Mouse (Mus musculus) intestine, embryonic 14.5 days (tissue): ENCODE data around the gene Hist1h1b. TPM values are rescaled to one million over a fixed set of nuclear protein-coding genes. Genes with fewer than 3 reads are reported as not detected.
"Not testable (repeated sequence)": the region's sequence is repeated elsewhere in the genome, so short reads cannot be mapped to it uniquely, and the experiment has no call there.

Source experiments
- ATAC-seq: fragments of 200-750 bp; cut with Nextera tagmentation; replicated peaks from 2 replicates; pipeline ENCODE4 v1.8.0; 2017; ENCODE audit warnings: low read depth, moderate number of reproducible peaks, moderate TSS enrichment, moderate library complexity; ENCODE audit not compliant: low FRiP score, low TSS enrichment
- DNase-seq: peaks from one replicate; pipeline ENCODE4 v3.0.0-alpha.2; 2018; ENCODE audit warnings: low spot score
- H3K27ac ChIP-seq: fragments of 300-500 bp; sonication (generic); 2 replicates; pipeline ENCODE4 v1.5.1; 2014; ENCODE audit warnings: low read depth, mild to moderate bottlenecking, control low read depth
- H3K27me3 ChIP-seq: fragments of 300-500 bp; sonication (generic); replicated peaks from 2 replicates; pipeline ENCODE4 v1.6.1; 2014; ENCODE audit warnings: low read length, control low read depth; ENCODE audit not compliant: control insufficient read depth, insufficient read depth
- H3K36me3 ChIP-seq: fragments of 300-500 bp; sonication (generic); 2 replicates; pipeline ENCODE4 v1.6.1; 2014; ENCODE audit warnings: low read length, control low read depth; ENCODE audit not compliant: control insufficient read depth, insufficient read depth
- H3K4me1 ChIP-seq: fragments of 300-500 bp; sonication (generic); replicated peaks from 2 replicates; pipeline ENCODE4 v1.6.1; 2014; ENCODE audit warnings: low read length, control low read depth, mixed read lengths; ENCODE audit not compliant: control insufficient read depth, insufficient read depth
- H3K4me2 ChIP-seq: fragments of 300-500 bp; sonication (generic); 2 replicates; pipeline ENCODE4 v1.6.1; 2014; ENCODE audit warnings: low read length
- H3K4me3 ChIP-seq: fragments of 300-500 bp; sonication (generic); 2 replicates; pipeline ENCODE4 v1.5.1; 2014; ENCODE audit warnings: low read depth, low read length, control low read depth, mixed read lengths
- H3K9ac ChIP-seq: fragments of 300-500 bp; sonication (generic); 2 replicates; pipeline ENCODE4 v1.6.1; 2014; ENCODE audit warnings: mild to moderate bottlenecking, low read length
- H3K9me3 ChIP-seq: fragments of 300-500 bp; sonication (generic); 2 replicates; pipeline ENCODE4 v1.6.1; 2016; ENCODE audit warnings: low read length, control low read depth; ENCODE audit not compliant: control insufficient read depth
- WGBS: fragments of 180-500 bp; shearing (Covaris S2); extraction: QIAGEN DNeasy Blood & Tissue Kit; methylation state at CpG from one replicate; pipeline ENCODE4 v1.1.7; 2014; 5-methylcytosine and 5-hydroxymethylcytosine counted together
- polyA plus RNA-seq: library from polyadenylated mRNA; unstranded; fragments of >200 nt; fragmentation: Nextera tagmentation; extraction: Ambion mirVana; gene quantifications from 2 replicates; pipeline ENCODE4 v1.2.1, GENCODE M21; 2014

The Hist1h1b gene
- polyA plus RNA-seq, 1 experiment from 2014 or later = 16.0 TPM

DNA sequence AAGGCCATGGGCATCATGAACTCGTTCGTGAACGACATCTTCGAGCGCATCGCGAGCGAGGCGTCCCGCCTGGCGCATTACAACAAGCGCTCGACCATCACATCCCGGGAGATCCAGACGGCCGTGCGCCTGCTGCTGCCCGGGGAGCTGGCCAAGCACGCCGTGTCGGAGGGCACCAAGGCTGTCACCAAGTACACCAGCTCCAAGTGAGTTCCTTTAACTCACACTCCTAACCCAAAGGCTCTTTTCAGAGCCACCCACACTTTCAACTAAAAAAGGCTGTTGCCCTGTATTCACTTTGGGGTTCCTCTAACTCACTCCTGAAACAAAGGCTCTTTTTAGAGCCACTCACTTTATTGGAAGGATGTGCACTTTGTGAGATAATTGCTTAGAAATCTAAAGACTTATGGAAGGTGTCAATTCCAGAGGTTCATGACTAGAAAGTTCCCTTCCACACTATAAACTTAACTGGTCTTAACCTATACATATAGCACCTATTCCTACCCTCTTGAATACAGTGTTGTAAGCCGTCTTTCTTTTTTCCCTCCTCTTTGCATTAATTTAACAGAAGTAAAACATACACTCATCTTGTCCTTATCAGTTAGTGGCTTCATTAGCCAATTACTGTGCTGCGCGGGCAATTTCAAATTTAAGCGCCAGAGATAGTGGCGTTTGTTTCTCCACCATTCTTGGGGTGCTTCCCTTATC is 26.0 kb downstream of the Hist1h1b start:
- Histone ChIP-seq H3K9ac (peak overlapping the region; percentile 69), H3K27ac (peak overlapping the region; percentile 89), H3K4me2 (peak overlapping the region; percentile 70), H3K4me3 (peak overlapping the region; percentile 45), H3K4me1 (peaks cover 16% of the 10 kb centered on the region)
- H3K9me3 ChIP-seq, H3K36me3 ChIP-seq, ATAC-seq, H3K27me3 ChIP-seq: not testable (repeated sequence)
- peak; percentile 68 for DNase-seq
- WGBS = 5% methylated on average over 15 of the region's 26 CpGs

DNA sequence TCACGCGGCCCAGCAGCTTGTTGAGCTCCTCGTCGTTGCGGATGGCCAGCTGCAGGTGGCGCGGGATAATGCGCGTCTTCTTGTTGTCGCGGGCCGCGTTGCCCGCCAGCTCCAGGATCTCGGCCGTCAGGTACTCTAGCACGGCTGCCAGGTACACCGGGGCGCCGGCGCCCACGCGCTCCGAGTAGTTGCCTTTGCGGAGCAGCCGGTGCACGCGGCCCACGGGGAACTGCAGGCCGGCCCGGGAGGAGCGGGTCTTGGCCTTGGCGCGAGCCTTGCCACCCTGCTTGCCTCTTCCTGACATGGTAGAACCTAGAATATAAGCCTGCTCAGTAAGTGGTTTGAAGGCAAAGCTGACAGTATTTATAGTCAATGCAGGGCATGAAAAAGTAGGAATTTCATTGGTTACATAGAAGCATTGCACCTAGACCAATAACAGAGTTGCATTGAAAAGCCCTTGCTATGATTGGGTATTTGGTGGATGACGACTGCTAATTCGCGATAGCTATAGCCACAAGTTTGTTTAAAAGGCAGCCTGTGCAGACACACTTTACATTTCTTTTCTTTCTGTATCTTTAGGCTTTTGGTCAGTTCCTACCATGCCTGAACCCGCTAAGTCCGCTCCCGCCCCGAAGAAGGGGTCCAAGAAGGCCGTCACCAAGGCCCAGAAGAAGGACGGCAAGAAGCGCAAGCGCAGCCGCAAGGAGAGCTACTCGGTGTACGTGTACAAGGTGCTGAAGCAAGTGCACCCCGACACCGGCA is 26.7 kb downstream of the Hist1h1b start, which contains the start of the genes Hist1h2ak and Hist1h2bn:
Gene Hist1h2ak, minus strand, starts transcription at position 304 of the 762 bp plus-strand sequence.
Gene Hist1h2bn, plus strand, starts transcription at position 600 of the 762 bp plus-strand sequence.
- H3K9ac ChIP-seq = peak within 1 kb of the TSS; percentile 69
- not testable (repeated sequence) for H3K9me3 ChIP-seq, H3K27me3 ChIP-seq, H3K36me3 ChIP-seq
- DNase-seq (peak; percentile 87), ATAC-seq (peak; percentile 93)
- peak within 1 kb of the TSS; percentile 45 for H3K4me3 ChIP-seq
- H3K27ac ChIP-seq = peak within 1 kb of the TSS; percentile 89
- under 1% methylated on average over 46 of the region's 50 CpGs for WGBS
- H3K4me1 ChIP-seq = peaks cover 20% of the 10 kb centered on the region
- H3K4me2 ChIP-seq = peak within 1 kb of the TSS; percentile 70

DNA sequence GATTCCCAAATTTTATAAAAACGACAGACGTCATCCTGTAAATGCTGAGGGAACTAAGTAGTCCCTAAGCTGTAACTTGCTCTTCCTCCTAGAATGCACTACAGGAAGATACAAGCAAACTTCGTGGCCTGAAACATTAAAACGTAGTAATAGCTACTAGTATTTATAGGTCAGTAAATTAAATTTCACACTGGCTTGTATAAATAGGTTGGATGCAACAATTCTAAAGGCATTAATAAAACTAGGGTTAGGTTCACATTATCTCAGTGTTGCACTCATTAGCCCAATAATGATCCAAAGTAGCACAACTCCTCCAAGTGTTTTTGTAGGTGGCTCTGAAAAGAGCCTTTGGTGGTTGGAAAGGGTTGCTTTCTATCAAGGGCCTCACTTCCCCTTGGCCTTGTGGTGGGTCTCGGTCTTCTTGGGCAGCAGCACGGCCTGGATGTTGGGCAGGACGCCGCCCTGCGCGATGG is 27.3 kb downstream of the Hist1h1b start:
- Histone ChIP-seq H3K27me3 (no peaks in the 10 kb centered on the region), H3K4me1 (peaks cover 24% of the 10 kb centered on the region), H3K4me3 (peak overlapping the region; percentile 41), H3K36me3 (no peaks in the 10 kb centered on the region), H3K27ac (peak overlapping the region; percentile 89), H3K9me3 (no peaks in the 10 kb centered on the region), H3K9ac (peak overlapping the region; percentile 69), H3K4me2 (peak overlapping the region; percentile 70)
- DNase-seq = peak; percentile 66
- 2% methylated on average over 10 of the region's 10 CpGs for WGBS
- ATAC-seq = no peak

DNA sequence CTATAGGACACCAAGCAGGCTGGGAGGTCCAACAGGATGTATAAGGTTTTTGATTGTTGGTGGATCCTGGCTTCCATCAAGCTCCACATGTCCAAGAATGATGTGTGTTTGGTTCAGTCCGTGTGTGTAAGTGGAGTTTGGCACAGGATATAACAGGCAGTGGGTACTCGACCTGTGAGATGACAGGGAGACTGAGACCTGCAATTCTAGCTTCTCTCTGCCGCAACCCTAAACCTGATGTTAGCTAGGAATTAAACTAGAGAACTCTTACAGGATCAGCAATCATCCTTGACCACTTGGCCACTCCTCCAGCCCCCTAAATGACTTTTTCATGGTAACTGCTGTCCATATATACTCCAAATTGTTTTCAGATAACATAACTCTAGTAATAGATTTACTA is 28.1 kb downstream of the Hist1h1b start:
- WGBS = 23% methylated on average over 3 of the region's 3 CpGs
- Histone ChIP-seq H3K27me3 (no peaks in the 10 kb centered on the region), H3K4me3 (peak overlapping the region; percentile 41), H3K9me3 (no peaks in the 10 kb centered on the region), H3K27ac (peak overlapping the region; percentile 89), H3K9ac (peak overlapping the region; percentile 69), H3K4me1 (peaks cover 24% of the 10 kb centered on the region), H3K36me3 (no peaks in the 10 kb centered on the region), H3K4me2 (peak overlapping the region; percentile 70)
- ATAC-seq (no peak), DNase-seq (no peak)

DNA sequence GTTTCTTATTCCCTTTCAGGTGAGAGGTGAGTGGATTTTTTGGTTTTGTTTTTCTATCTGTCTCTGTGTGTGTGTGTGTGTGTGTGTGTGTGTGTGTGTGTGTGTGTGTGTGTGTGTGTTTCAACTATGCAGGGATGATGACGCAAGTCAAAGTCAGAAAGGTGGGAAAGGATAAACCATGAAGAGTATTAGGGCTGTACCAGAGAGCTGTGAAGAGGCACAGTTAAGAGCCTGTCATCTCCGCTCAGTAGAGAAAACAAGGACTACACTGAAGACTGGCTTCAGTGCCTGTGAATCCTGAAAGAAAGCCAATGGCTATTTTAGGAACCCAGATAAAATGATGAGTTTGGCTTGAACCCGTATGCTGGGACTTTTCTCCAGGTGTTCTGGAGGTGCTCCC is 28.6 kb downstream of the Hist1h1b start:
- peaks cover 24% of the 10 kb centered on the region for H3K4me1 ChIP-seq
- no peaks in the 10 kb centered on the region for H3K9me3 ChIP-seq
- no peaks in the 10 kb centered on the region for H3K36me3 ChIP-seq
- no peak overlapping the region for H3K9ac ChIP-seq
- H3K4me2 ChIP-seq = peak overlapping the region; percentile 70; the same call in 1 of the 2 replicates
- H3K27ac ChIP-seq = peak overlapping the region; percentile 89
- H3K4me3 ChIP-seq = no peak overlapping the region
- no peaks in the 10 kb centered on the region for H3K27me3 ChIP-seq
- WGBS = 68% methylated on average over 3 of the region's 3 CpGs
- DNase-seq (no peak), ATAC-seq (no peak)

DNA sequence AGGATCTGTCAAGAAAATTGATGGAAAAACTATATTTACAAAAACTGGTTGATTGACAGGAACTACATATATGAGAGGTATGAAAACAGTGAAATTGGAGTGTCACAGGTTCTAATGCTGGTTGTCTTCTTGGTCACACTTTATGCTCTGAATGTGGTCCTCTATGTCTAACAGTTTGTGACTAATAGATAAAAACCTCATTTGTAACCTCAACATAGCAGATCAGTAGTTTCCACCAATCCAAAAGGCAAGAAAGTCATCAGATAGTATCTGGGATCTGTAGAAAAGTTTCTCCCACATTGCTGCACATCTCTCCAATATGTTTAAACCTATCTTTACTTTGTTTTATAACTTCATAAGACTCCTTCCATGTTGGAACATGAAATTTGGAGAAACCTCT is 29.0 kb downstream of the Hist1h1b start:
- no peaks in the 10 kb centered on the region for H3K27me3 ChIP-seq
- H3K36me3 ChIP-seq = no peaks in the 10 kb centered on the region
- H3K9me3 ChIP-seq = no peaks in the 10 kb centered on the region
- H3K9ac ChIP-seq = no peak overlapping the region
- no peak for DNase-seq
- no peak overlapping the region for H3K4me3 ChIP-seq
- H3K4me1 ChIP-seq = peaks cover 24% of the 10 kb centered on the region
- H3K27ac ChIP-seq = no peak overlapping the region; the same call in 1 of the 2 replicates
- no peak overlapping the region for H3K4me2 ChIP-seq
- ATAC-seq = no peak

DNA sequence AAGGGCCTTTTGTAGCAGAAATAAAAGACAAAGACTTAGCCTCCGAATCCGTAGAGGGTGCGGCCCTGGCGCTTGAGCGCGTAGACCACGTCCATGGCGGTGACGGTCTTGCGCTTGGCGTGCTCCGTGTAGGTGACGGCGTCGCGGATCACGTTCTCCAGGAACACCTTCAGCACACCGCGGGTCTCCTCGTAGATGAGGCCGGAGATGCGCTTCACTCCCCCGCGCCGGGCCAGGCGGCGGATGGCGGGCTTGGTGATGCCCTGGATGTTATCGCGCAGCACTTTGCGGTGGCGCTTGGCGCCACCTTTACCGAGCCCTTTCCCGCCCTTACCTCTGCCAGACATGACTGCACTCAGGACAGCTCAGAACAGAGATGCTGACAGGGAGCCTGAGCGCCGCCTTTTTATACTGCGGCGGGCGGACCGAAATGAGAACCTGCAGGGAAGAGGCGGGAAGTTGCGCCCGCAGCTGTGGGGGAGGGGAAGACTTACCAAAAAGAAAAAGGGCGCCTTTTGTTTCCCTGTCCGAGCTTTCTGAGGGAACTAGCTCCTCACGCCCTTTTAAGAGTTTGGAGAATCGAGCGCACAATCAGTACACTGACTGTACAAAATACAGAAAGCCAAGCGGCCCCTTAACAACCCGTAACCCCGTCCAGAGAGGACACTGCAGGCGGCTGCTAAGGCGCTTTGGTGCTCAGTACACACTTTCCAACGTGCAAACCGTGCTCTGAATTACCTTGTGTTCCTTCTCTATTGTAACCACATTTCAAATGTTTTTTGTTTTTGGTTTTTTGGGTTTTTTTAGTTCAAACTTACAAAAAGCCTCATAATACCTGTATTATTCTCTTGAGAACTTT is 30.0 kb downstream of the Hist1h1b start, which contains the start of gene Hist1h4k:
Gene Hist1h4k, minus strand, starts transcription at position 347 of the 859 bp plus-strand sequence.
- peak within 1 kb of the TSS; percentile 77 for H3K4me3 ChIP-seq
- peak within 1 kb of the TSS; percentile 82 for H3K4me2 ChIP-seq
- H3K27me3 ChIP-seq, H3K36me3 ChIP-seq, H3K9me3 ChIP-seq: not testable (repeated sequence)
- peak within 1 kb of the TSS; percentile 97 for H3K27ac ChIP-seq
- ATAC-seq (peak; percentile 85), DNase-seq (peak; percentile 99)
- H3K9ac ChIP-seq = peak within 1 kb of the TSS; percentile 88
- WGBS = under 1% methylated on average over 39 of the region's 56 CpGs
- H3K4me1 ChIP-seq = peaks cover 24% of the 10 kb centered on the region
